Mouse (Mus musculus): ENCODE measurements around the gene Galntl6. TPM values are rescaled to one million over a fixed set of nuclear protein-coding genes. Genes with fewer than 3 reads are reported as not detected.

The Galntl6 gene
- total and polyA plus RNA-seq, 2 experiments from 2014 or later = 17.5 to 24.3 TPM

DNA sequence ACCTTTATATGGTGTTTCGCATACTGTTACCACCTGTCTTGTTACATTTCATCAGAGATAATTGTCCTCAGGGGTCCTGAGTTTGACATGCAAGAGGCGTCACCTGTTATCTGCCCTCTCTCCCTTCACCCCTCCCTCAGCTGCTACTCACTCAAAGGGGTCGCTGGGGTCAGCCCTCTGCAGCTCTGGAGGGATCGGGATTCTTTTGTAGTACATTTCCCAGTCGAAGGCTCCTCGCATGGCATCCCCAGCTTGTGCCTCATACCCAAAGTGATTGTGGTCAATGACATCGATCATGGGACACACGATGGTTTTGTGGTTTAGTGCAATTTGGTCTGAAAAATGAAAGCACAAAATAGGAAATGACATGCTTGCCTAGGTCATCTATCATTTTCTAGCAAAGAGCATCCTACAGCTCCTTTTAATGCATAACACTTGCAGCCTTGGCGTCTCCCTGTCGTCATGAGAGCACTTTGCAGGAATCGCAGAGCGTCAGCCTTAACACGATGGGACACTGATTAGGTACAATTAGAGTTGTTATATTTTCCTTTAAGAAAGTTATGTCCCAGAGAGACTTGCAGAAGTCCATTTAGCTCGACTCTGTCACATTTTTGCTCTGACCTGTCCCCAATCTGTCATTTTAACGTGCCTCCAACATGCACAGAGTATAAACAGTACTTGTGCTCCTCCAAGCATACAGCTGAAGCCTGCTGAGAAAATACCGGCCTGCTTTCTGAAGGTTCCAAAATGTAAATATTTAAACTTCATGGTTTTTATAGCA is 954.1 kb downstream of the Galntl6 start:
- Histone ChIP-seq H3K36me3 (ENCODE audit: insufficient read depth, low read length) (no peaks in the 10 kb centered on the region), H3K27ac (ENCODE audit: low read depth, low read length) (no peak overlapping the region), H3K4me3 (ENCODE audit: low read depth, low read length) (no peak overlapping the region), H3K27me3 (ENCODE audit: insufficient read depth, low read length) (no peaks in the 10 kb centered on the region), H3K4me1 (ENCODE audit: insufficient read depth, low read length) (0 out of 2 replicates have a peak, but pooled peaks cover 3% of the 10 kb centered on the region), H3K9ac (replicated peaks; ENCODE audit: low read length, poor library complexity, severe bottlenecking) (no peak overlapping the region), H3K9me3 (ENCODE audit: low read length) (no peaks in the 10 kb centered on the region), H3K4me2 (ENCODE audit: low read depth, low read length, poor library complexity, severe bottlenecking) (no peak overlapping the region)
- DNase-seq (ENCODE audit: low spot score) (no peak), ATAC-seq (ENCODE audit: low FRiP score) (no peak)
- 41% methylated on average over 16 of the region's 16 CpGs for WGBS
- TF ChIP-seq CTCF (IDR thresholded peaks at IDR 0.05) = no peak

- no peak for TF ChIP-seq CTCF (IDR thresholded peaks at IDR 0.05)
- DNase-seq (ENCODE audit: low spot score) (no peak), ATAC-seq (ENCODE audit: low FRiP score) (no peak)
- Histone ChIP-seq H3K36me3 (ENCODE audit: insufficient read depth, low read length) (no peaks in the 10 kb centered on the region), H3K9ac (replicated peaks; ENCODE audit: low read length, poor library complexity, severe bottlenecking) (no peak overlapping the region), H3K27ac (ENCODE audit: low read depth, low read length) (no peak overlapping the region), H3K4me3 (ENCODE audit: low read depth, low read length) (no peak overlapping the region), H3K9me3 (ENCODE audit: low read length) (no peaks in the 10 kb centered on the region), H3K4me1 (ENCODE audit: insufficient read depth, low read length) (0 out of 2 replicates have a peak, but pooled peaks cover 3% of the 10 kb centered on the region), H3K27me3 (ENCODE audit: insufficient read depth, low read length) (no peaks in the 10 kb centered on the region), H3K4me2 (ENCODE audit: low read depth, low read length, poor library complexity, severe bottlenecking) (no peak overlapping the region)
- 76% methylated on average over 7 of the region's 7 CpGs for WGBS
Observed at GRCm38 (mm10) chr8:57955501-57955900, 956.9 kb downstream of the Galntl6 start.

DNA sequence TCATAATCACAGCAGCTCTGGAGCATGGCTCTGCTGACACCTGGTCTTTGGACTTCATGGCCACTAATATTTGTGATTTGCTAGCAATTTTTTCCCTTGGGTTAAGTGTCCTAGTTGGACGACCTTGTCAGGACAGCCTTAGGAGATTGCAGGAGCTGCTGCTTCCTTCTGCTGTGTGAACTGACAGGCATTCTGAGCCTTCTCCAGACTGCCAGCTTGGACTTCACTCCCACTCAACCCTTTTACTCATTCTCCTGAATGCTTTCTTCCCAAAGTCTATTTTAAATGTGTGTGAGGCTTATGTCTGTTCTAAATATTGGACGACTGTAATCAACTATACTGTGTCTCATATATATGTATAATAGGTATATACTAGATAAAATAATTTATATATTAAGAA is 971.3 kb downstream of the Galntl6 start:
- TF ChIP-seq CTCF (IDR thresholded peaks at IDR 0.05) = no peak
- Histone ChIP-seq H3K36me3 (ENCODE audit: insufficient read depth, low read length) (no peaks in the 10 kb centered on the region), H3K4me2 (ENCODE audit: low read depth, low read length, poor library complexity, severe bottlenecking) (no peak overlapping the region), H3K9ac (replicated peaks; ENCODE audit: low read length, poor library complexity, severe bottlenecking) (no peak overlapping the region), H3K4me1 (ENCODE audit: insufficient read depth, low read length) (no peaks in the 10 kb centered on the region), H3K27ac (ENCODE audit: low read depth, low read length) (no peak overlapping the region), H3K4me3 (ENCODE audit: low read depth, low read length) (no peak overlapping the region), H3K27me3 (ENCODE audit: insufficient read depth, low read length) (no peaks in the 10 kb centered on the region), H3K9me3 (ENCODE audit: low read length) (no peaks in the 10 kb centered on the region)
- WGBS = 80% methylated on average over 2 of the region's 2 CpGs
- DNase-seq (ENCODE audit: low spot score) (no peak), ATAC-seq (ENCODE audit: low FRiP score) (no peak)

DNA sequence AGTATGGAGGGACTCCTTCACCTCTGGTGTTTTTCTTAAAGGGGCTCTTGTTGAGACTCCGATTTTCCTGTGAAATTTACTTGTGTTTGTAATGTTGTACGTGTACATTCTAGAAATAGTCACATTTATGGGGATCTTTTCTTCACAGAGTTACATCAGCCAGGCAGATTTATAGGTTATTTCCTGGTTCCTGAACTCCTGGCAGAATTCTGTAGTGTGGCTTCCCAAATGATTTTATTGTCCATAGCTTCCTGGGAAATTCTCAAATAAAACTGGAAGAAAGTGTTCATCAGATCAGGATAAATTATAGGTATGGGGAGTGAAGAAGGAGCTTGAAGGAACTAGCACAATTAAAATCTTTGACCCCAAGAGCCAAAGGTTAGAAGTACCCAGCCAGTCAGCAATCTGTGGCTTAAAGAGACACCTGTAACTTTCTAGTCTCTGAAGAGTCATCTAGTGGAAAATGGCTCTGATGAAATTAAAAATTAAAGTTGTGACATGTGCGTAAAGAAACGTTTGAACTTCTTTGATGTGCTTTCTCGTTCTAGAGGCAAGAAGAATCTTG is 972.5 kb downstream of the Galntl6 start:
- no peak; the same call in 1 of the 2 replicates for ATAC-seq (ENCODE audit: low FRiP score)
- 57% methylated on average over 5 of the region's 5 CpGs for WGBS
- H3K27ac ChIP-seq (ENCODE audit: low read depth, low read length) = no peak overlapping the region

GRCm38 (mm10) chr8:57939177-57939855 is 973.1 kb downstream of the Galntl6 start:
- H3K27me3 ChIP-seq (ENCODE audit: insufficient read depth, low read length) = no peaks in the 10 kb centered on the region
- H3K9ac ChIP-seq (replicated peaks; ENCODE audit: low read length, poor library complexity, severe bottlenecking) = no peak overlapping the region
- 12% methylated on average over 8 of the region's 8 CpGs for WGBS
- ATAC-seq (ENCODE audit: low FRiP score) = peak; percentile 42; the same call in 1 of the 2 replicates
- H3K27ac ChIP-seq (ENCODE audit: low read depth, low read length) = no peak overlapping the region
- H3K4me1 ChIP-seq (ENCODE audit: insufficient read depth, low read length) = no peaks in the 10 kb centered on the region
- no peaks in the 10 kb centered on the region for H3K9me3 ChIP-seq (ENCODE audit: low read length)
- no peak overlapping the region for H3K4me3 ChIP-seq (ENCODE audit: low read depth, low read length)
- H3K4me2 ChIP-seq (ENCODE audit: low read depth, low read length, poor library complexity, severe bottlenecking) = 0 out of 2 replicates have a peak overlapping the region, but pooled peaks have one; percentile 12
- DNase-seq (ENCODE audit: low spot score) = peak; percentile 85
- peak; percentile 93 for TF ChIP-seq CTCF (IDR thresholded peaks at IDR 0.05)
- no peaks in the 10 kb centered on the region for H3K36me3 ChIP-seq (ENCODE audit: insufficient read depth, low read length)

More for the DNA sequence above, 972.5 kb downstream of the Galntl6 start:
- no peaks in the 10 kb centered on the region for H3K27me3 ChIP-seq (ENCODE audit: insufficient read depth, low read length)
- H3K4me3 ChIP-seq (ENCODE audit: low read depth, low read length) = no peak overlapping the region
- no peak for DNase-seq (ENCODE audit: low spot score)
- 0 out of 2 replicates have a peak overlapping the region, but pooled peaks have one; percentile 12 for H3K4me2 ChIP-seq (ENCODE audit: low read depth, low read length, poor library complexity, severe bottlenecking)
- no peaks in the 10 kb centered on the region for H3K9me3 ChIP-seq (ENCODE audit: low read length)
- H3K4me1 ChIP-seq (ENCODE audit: insufficient read depth, low read length) = no peaks in the 10 kb centered on the region
- no peaks in the 10 kb centered on the region for H3K36me3 ChIP-seq (ENCODE audit: insufficient read depth, low read length)
- no peak for TF ChIP-seq CTCF (IDR thresholded peaks at IDR 0.05)
- no peak overlapping the region for H3K9ac ChIP-seq (replicated peaks; ENCODE audit: low read length, poor library complexity, severe bottlenecking)
